Mouse (Mus musculus): ENCODE results near the gene Olfr323.

GRCm38 (mm10) chr11:58618793-58619192 lies 11.5 kb downstream of the Olfr323 start:
- TF ChIP-seq CTCF (IDR thresholded peaks at IDR 0.05; ENCODE audit: insufficient read depth, low read length) (no peak), POLR2A (IDR thresholded peaks at IDR 0.05; ENCODE audit: borderline replicate concordance, extremely low read depth, low read depth, low read length) (no peak)
